Mouse (Mus musculus) MEL (cell line): ENCODE measurements at regions not wholly inside any gene's neighbourhood (a gene's known extent, or its start where the extent isn't known, plus 50 kb on each side); places are given as distances from the start of the nearest gene placed in this dataset.

Source experiments
- DNase-seq: peaks from one replicate; pipeline ENCODE4 v3.0.0; 2011; ENCODE audit warnings: low read depth, low spot score
- H3K27ac ChIP-seq: 2 replicates; pipeline ENCODE4 v1.5.1; 2012; ENCODE audit warnings: low read depth, mild to moderate bottlenecking, control low read depth, low read length, moderate library complexity; ENCODE audit not compliant: control insufficient read depth
- H3K27me3 ChIP-seq, 2 experiments: fragments of 150-350 bp in 1 of 2; sonication (generic) in 1 of 2; 2 replicates each; pipeline ENCODE4 v1.6.1; 2012; ENCODE audit warnings: low read length in 2 of 2, mild to moderate bottlenecking in 2 of 2, improper control_type of control experiment in 1 of 2, moderate library complexity in 1 of 2; ENCODE audit not compliant: insufficient read depth in 2 of 2, control insufficient read depth in 1 of 2
- H3K36me3 ChIP-seq, 2 experiments: 2 replicates each; pipeline ENCODE4 v1.6.1; 2012 to 2014; ENCODE audit warnings: low read length in 2 of 2, improper control_type of control experiment in 1 of 2, inconsistent platforms in 1 of 2, mild to moderate bottlenecking in 1 of 2; ENCODE audit not compliant: insufficient read depth in 2 of 2, control insufficient read depth in 1 of 2
- H3K4me1 ChIP-seq, 2 experiments: fragments of 150-350 bp in 1 of 2; sonication (generic) in 1 of 2; 2 replicates each; pipeline ENCODE4 v1.6.1; 2012; ENCODE audit warnings: low read length in 2 of 2, improper control_type of control experiment in 1 of 2, mild to moderate bottlenecking in 1 of 2; ENCODE audit not compliant: insufficient read depth in 2 of 2, control insufficient read depth in 1 of 2
- H3K4me3 ChIP-seq, 2 experiments: fragments of 150-350 bp in 1 of 2; sonication (generic) in 1 of 2; 2 replicates each; pipeline ENCODE4 v1.5.1; 2012; ENCODE audit warnings: low read depth in 2 of 2, low read length in 2 of 2, mild to moderate bottlenecking in 2 of 2, moderate library complexity in 2 of 2, control low read depth in 1 of 2, improper control_type of control experiment in 1 of 2; ENCODE audit not compliant: control insufficient read depth in 1 of 2, insufficient read depth in 1 of 2
- H3K79me2 ChIP-seq: 2 replicates; pipeline ENCODE4 v1.6.1; 2012; ENCODE audit warnings: mild to moderate bottlenecking, low read length, moderate library complexity; ENCODE audit not compliant: control insufficient read depth, poor library complexity, insufficient read depth
- H3K9ac ChIP-seq: 2 replicates; pipeline ENCODE4 v1.6.1; 2012; ENCODE audit warnings: low read depth, mild to moderate bottlenecking, control low read depth, low read length, moderate library complexity; ENCODE audit not compliant: control insufficient read depth, poor library complexity, severe bottlenecking
- H3K9me3 ChIP-seq: fragments of 150-350 bp; sonication (generic); replicated peaks from 2 replicates; pipeline ENCODE4 v1.6.1; 2012; ENCODE audit warnings: mild to moderate bottlenecking, low read length, improper control_type of control experiment, moderate library complexity; ENCODE audit not compliant: insufficient read depth
- BHLHE40 ChIP-seq: IDR thresholded peaks from 2 replicates; pipeline ENCODE4 v1.6.1; 2012; ENCODE audit warnings: low read depth, mild to moderate bottlenecking, inconsistent platforms, low read length, improper control_type of control experiment, borderline replicate concordance
- CHD2 ChIP-seq: IDR thresholded peaks from 2 replicates; pipeline ENCODE4 v1.6.1; 2011; ENCODE audit warnings: low read length, improper control_type of control experiment
- CTCF ChIP-seq, 3 experiments: IDR thresholded peaks in 2 of 3; conservative IDR thresholded peaks in 1 of 3; 2 replicates each; pipeline ENCODE4 v1.5.1; 2011 to 2012; ENCODE audit warnings: low read length in 3 of 3, low read depth in 2 of 3, mild to moderate bottlenecking in 2 of 3, improper control_type of control experiment in 1 of 3, inconsistent platforms in 1 of 3, mixed read lengths in 1 of 3, moderate library complexity in 1 of 3; ENCODE audit not compliant: control insufficient read depth in 1 of 3, insufficient read depth in 1 of 3, poor library complexity in 1 of 3, severe bottlenecking in 1 of 3
- ELF1 ChIP-seq: IDR thresholded peaks from 2 replicates; pipeline ENCODE4 v1.6.1; 2014; ENCODE audit warnings: low read depth, mild to moderate bottlenecking, inconsistent platforms, low read length, improper control_type of control experiment, moderate library complexity
- EP300 ChIP-seq, 2 experiments: IDR thresholded peaks; 2 replicates each; pipeline ENCODE4 v1.6.1; 2011; ENCODE audit warnings: improper control_type of control experiment in 2 of 2, low read length in 2 of 2, low read depth in 1 of 2, mild to moderate bottlenecking in 1 of 2
- ETS1 ChIP-seq: IDR thresholded peaks from 2 replicates; pipeline ENCODE4 v1.6.1; 2012; ENCODE audit warnings: low read depth, mild to moderate bottlenecking, inconsistent platforms, low read length, improper control_type of control experiment, moderate library complexity
- HCFC1 ChIP-seq: IDR thresholded peaks from 2 replicates; pipeline ENCODE4 v1.6.1; 2012; ENCODE audit warnings: low read depth, mild to moderate bottlenecking, inconsistent platforms, low read length, improper control_type of control experiment, moderate library complexity
- MAFK ChIP-seq: IDR thresholded peaks from 2 replicates; pipeline ENCODE4 v1.6.1; 2011; ENCODE audit warnings: low read depth, mild to moderate bottlenecking, low read length, improper control_type of control experiment, borderline replicate concordance
- MAZ ChIP-seq: IDR thresholded peaks from 2 replicates; pipeline ENCODE4 v1.6.1; 2012; ENCODE audit warnings: low read depth, mild to moderate bottlenecking, inconsistent platforms, low read length, improper control_type of control experiment
- MEF2A ChIP-seq: IDR thresholded peaks from 2 replicates; pipeline ENCODE4 v1.6.1; 2014; ENCODE audit warnings: low read depth, mild to moderate bottlenecking, inconsistent platforms, low read length, improper control_type of control experiment; ENCODE audit not compliant: poor library complexity, insufficient replicate concordance, severe bottlenecking; ENCODE audit errors: extremely low read depth
- MXI1 ChIP-seq: IDR thresholded peaks from 2 replicates; pipeline ENCODE4 v1.6.1; 2011; ENCODE audit warnings: mild to moderate bottlenecking, low read depth, low read length, improper control_type of control experiment
- MYB ChIP-seq: IDR thresholded peaks from 2 replicates; pipeline ENCODE4 v1.6.1; 2011; ENCODE audit warnings: mild to moderate bottlenecking, low read depth, low read length, improper control_type of control experiment
- MYC ChIP-seq: IDR thresholded peaks from 2 replicates; pipeline ENCODE4 v1.6.1; 2011; ENCODE audit warnings: low read depth, mild to moderate bottlenecking, low read length, improper control_type of control experiment, moderate library complexity
- NRF1 ChIP-seq: IDR thresholded peaks from 2 replicates; pipeline ENCODE4 v1.6.1; 2014; ENCODE audit warnings: low read depth, mild to moderate bottlenecking, inconsistent platforms, low read length, improper control_type of control experiment, moderate library complexity; ENCODE audit not compliant: poor library complexity, insufficient read depth, severe bottlenecking
- POLR2A ChIP-seq, 2 experiments: IDR thresholded peaks; 2 replicates each; pipeline ENCODE4 v1.6.1; 2011 to 2012; ENCODE audit warnings: low read length in 2 of 2, mild to moderate bottlenecking in 2 of 2, control low read depth in 1 of 2, improper control_type of control experiment in 1 of 2, low read depth in 1 of 2, moderate library complexity in 1 of 2; ENCODE audit not compliant: control insufficient read depth in 1 of 2, insufficient read depth in 1 of 2, poor library complexity in 1 of 2
- RCOR1 ChIP-seq: IDR thresholded peaks from 2 replicates; pipeline ENCODE4 v1.6.1; 2012; ENCODE audit warnings: low read depth, mild to moderate bottlenecking, inconsistent platforms, low read length, improper control_type of control experiment
- SMC3 ChIP-seq: IDR thresholded peaks from 2 replicates; pipeline ENCODE4 v1.6.1; 2011; ENCODE audit warnings: low read depth, low read length, improper control_type of control experiment
- TAL1 ChIP-seq: IDR thresholded peaks from 2 replicates; pipeline ENCODE4 v1.6.1; 2012; ENCODE audit warnings: mild to moderate bottlenecking, inconsistent platforms, low read length, moderate library complexity, mixed read lengths
- TBP ChIP-seq: IDR thresholded peaks from 2 replicates; pipeline ENCODE4 v1.8.0; 2011; ENCODE audit warnings: low read depth, low read length, improper control_type of control experiment
- UBTF ChIP-seq: IDR thresholded peaks from 2 replicates; pipeline ENCODE4 v1.6.1; 2012; ENCODE audit warnings: low read depth, mild to moderate bottlenecking, inconsistent platforms, low read length, improper control_type of control experiment, moderate library complexity, borderline replicate concordance; ENCODE audit not compliant: insufficient read depth
- USF1 ChIP-seq: IDR thresholded peaks from 2 replicates; pipeline ENCODE4 v1.6.1; 2014; ENCODE audit warnings: low read depth, mild to moderate bottlenecking, inconsistent platforms, low read length, improper control_type of control experiment, moderate library complexity
- ZC3H11A ChIP-seq: IDR thresholded peaks from 2 replicates; pipeline ENCODE4 v1.6.1; 2012; ENCODE audit warnings: low read depth, mild to moderate bottlenecking, inconsistent platforms, low read length, improper control_type of control experiment
- ZKSCAN1 ChIP-seq: IDR thresholded peaks from 2 replicates; pipeline ENCODE4 v1.6.1; 2012; ENCODE audit warnings: low read depth, mild to moderate bottlenecking, inconsistent platforms, low read length, improper control_type of control experiment, moderate library complexity
- ZNF384 ChIP-seq: IDR thresholded peaks from 2 replicates; pipeline ENCODE4 v1.6.1; 2012; ENCODE audit warnings: low read depth, mild to moderate bottlenecking, inconsistent platforms, low read length, improper control_type of control experiment

DNA sequence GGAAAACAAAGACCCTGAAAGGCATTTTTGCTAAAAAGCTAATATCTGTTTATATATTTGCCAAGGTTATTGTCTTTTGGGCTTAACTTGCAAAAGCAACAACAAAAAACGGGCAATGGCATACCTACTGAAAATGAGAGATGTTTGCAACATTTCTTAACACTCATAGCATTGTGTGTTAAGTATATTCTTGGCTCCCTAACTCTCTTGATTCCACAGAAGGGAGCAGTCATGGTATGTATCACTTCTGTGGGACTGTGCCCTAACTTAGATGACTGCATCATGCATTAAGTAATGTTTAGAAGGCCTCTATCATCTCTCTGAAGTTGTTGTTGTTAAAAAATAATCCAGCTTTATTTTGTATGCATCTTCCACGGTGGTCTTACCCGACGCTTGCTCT, 67.5 kb upstream of the Ednrb start:
- Histone ChIP-seq H3K4me1 (no peaks in the 10 kb centered on the region), H3K9me3 (no peaks in the 10 kb centered on the region), H3K36me3 (no peaks in the 10 kb centered on the region), H3K79me2 (no peaks in the 10 kb centered on the region), H3K4me3 (no peak overlapping the region), H3K27me3 (no peaks in the 10 kb centered on the region; a peak in 1 of 4 replicates), H3K27ac (no peak overlapping the region), H3K9ac (no peak overlapping the region)
- no peak for DNase-seq
- no peak for TF ChIP-seq MYC
- TF ChIP-seq UBTF = no peak
- TF ChIP-seq MAFK = no peak
- no peak for TF ChIP-seq EP300 (IDR thresholded peaks at IDR 0.05; ENCODE audit: low read depth in 1 of 2, low read length in 2 of 2)
- TF ChIP-seq HCFC1 = no peak

DNA sequence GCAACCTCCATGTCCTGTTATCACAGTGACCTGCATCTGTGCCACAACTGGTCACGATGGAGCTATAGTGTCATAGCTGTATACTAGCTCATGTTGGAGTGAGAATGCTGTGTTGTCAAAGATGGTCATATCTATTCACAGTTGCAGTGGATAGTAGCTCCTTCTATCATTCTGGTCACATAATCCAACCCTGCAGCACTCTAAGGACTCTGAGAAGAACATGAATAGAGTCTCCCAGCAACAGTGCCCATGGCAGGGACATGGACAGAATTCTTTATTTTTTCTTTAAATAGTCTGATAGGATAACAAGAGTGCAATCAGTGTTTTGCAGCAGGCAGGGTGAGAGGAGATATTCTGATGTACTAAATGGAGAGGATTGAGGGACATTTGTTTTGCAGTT, 67.1 kb upstream of the Ednrb start:
- no peak for TF ChIP-seq BHLHE40
- TF ChIP-seq ETS1 = no peak
- TF ChIP-seq ZC3H11A = no peak
- no peak for TF ChIP-seq POLR2A (IDR thresholded peaks at IDR 0.05; ENCODE audit: control insufficient read depth in 1 of 2, insufficient read depth in 1 of 2, low read depth in 1 of 2, low read length in 2 of 2, poor library complexity in 1 of 2)
- TF ChIP-seq MXI1 = no peak
- TF ChIP-seq, all 39 proteins: peak for 0
- no peak overlapping the region for H3K9ac ChIP-seq

DNA sequence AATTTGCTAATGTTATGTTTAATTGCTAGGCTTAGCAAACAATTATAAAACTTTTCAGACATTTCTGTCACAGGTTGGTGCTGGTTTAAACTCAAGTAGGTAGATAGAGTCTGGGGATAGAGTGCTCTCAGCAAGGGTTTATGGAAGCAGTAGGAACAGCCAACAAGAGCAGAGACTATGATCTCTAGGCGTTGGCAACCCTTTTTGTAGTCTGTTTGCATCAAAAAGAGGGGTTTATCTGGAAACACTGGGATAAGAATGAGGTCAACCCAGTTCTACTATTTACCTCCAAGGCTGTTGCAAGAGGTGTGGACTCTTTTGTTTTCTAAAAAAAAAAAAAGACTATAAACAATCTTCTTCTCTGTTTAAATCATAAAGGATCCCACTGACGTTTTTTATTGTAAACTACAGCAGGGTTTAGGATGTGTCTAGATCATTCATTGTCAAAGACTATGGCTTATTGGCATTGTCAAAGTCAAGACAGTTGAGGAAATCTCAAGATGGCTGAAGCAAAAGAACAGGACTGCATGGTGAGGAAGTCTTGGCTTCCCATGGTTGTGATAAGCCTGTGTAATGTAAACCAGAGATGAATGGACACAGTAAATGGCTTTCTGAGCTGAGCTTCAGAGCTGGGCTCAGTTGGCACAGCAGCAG, 62.3 kb upstream of the Ednrb start:
- Histone ChIP-seq H3K4me1 (no peaks in the 10 kb centered on the region), H3K27me3 (no peaks in the 10 kb centered on the region), H3K9me3 (no peaks in the 10 kb centered on the region), H3K9ac (no peak overlapping the region), H3K36me3 (no peaks in the 10 kb centered on the region), H3K79me2 (no peaks in the 10 kb centered on the region), H3K4me3 (no peak overlapping the region), H3K27ac (no peak overlapping the region)
- DNase-seq = no peak
- no peak for TF ChIP-seq ELF1
- TF ChIP-seq UBTF = no peak
- no peak for TF ChIP-seq ZNF384
- no peak for TF ChIP-seq SMC3
- no peak for TF ChIP-seq BHLHE40
- TF ChIP-seq MAZ = no peak
- no peak for TF ChIP-seq RCOR1
- TF ChIP-seq TAL1 = no peak
- TF ChIP-seq CHD2 = no peak
- no peak for TF ChIP-seq MYB
- TF ChIP-seq NRF1 = no peak
- no peak for TF ChIP-seq ETS1
- TF ChIP-seq HCFC1 = no peak
- no peak for TF ChIP-seq ZKSCAN1
- no peak for TF ChIP-seq MEF2A
- no peak for TF ChIP-seq EP300 (IDR thresholded peaks at IDR 0.05; ENCODE audit: low read depth in 1 of 2, low read length in 2 of 2)
- no peak for TF ChIP-seq CTCF (IDR thresholded peaks at IDR 0.05 in 2 of 3, conservative IDR thresholded peaks at IDR 0.05 in 1 of 3; ENCODE audit: control insufficient read depth in 1 of 3, insufficient read depth in 1 of 3, low read depth in 2 of 3, low read length in 3 of 3, poor library complexity in 1 of 3, severe bottlenecking in 1 of 3)
- no peak for TF ChIP-seq ZC3H11A
- no peak for TF ChIP-seq USF1
- no peak for TF ChIP-seq TBP

More for the DNA sequence above, 67.1 kb upstream of the Ednrb start:
- no peak for DNase-seq
- Histone ChIP-seq H3K79me2 (no peaks in the 10 kb centered on the region), H3K27me3 (no peaks in the 10 kb centered on the region; a peak in 1 of 4 replicates), H3K36me3 (no peaks in the 10 kb centered on the region), H3K4me1 (no peaks in the 10 kb centered on the region), H3K27ac (no peak overlapping the region), H3K9me3 (no peaks in the 10 kb centered on the region), H3K4me3 (no peak overlapping the region)
